Mouse (Mus musculus): ENCODE data around the gene Irf2bp1.

Irf2bp1 gene

GRCm38 (mm10) chr7:19003902-19004630, at the start of gene Irf2bp1:
TSS of gene Irf2bp1 (plus strand) at chr7:19004044.
- DNase-seq (ENCODE audit: low read depth, low spot score): peak; percentile 90

DNA sequence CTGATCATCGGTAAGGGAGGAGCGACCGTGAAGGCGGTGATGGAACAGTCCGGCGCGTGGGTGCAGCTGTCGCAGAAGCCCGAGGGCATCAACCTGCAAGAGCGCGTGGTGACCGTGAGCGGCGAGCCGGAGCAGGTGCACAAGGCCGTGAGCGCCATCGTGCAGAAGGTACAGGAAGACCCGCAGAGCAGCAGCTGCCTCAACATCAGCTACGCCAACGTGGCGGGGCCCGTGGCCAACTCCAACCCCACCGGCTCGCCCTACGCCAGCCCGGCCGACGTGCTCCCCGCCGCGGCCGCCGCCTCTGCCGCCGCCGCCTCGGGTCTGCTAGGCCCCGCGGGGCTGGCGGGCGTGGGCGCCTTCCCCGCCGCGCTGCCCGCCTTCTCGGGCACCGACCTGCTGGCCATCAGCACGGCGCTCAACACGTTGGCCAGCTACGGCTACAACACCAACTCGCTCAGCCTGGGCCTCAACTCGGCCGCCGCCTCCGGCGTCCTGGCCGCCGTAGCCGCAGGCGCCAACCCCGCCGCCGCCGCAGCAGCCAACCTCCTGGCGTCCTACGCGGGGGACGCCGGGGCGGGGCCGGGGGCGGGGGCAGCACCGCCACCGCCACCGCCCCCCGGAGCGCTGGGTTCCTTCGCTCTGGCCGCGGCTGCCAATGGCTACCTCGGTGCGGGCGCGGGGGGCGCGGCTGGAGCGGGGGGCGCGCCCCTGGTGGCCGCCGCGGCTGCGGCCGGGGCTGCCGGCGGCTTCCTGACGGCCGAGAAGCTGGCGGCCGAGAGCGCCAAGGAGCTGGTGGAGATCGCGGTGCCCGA, 46.1 kb upstream of the Irf2bp1 start:
- no peak for DNase-seq (ENCODE audit: low read depth, low spot score)

DNA sequence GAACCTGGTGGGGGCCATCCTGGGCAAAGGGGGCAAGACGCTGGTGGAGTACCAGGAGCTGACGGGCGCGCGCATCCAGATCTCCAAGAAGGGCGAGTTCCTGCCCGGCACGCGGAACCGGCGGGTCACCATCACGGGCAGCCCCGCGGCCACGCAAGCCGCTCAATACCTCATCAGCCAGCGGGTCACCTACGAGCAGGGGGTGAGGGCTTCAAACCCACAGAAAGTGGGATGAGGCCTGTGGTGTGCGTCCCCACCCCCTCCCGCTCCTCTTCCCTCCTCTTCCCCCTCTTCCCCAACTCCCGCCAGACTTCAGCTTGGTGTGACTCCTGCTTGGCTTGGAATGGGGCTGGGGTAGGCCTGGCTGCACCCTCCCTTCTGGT, 45.5 kb upstream of the Irf2bp1 start:
- no peak for DNase-seq (ENCODE audit: low read depth, low spot score)

- DNase-seq (ENCODE audit: low read depth, low spot score): no peak
Measured at GRCm38 (mm10) chr7:18959446-18959845, 44.4 kb upstream of the Irf2bp1 start.

DNA sequence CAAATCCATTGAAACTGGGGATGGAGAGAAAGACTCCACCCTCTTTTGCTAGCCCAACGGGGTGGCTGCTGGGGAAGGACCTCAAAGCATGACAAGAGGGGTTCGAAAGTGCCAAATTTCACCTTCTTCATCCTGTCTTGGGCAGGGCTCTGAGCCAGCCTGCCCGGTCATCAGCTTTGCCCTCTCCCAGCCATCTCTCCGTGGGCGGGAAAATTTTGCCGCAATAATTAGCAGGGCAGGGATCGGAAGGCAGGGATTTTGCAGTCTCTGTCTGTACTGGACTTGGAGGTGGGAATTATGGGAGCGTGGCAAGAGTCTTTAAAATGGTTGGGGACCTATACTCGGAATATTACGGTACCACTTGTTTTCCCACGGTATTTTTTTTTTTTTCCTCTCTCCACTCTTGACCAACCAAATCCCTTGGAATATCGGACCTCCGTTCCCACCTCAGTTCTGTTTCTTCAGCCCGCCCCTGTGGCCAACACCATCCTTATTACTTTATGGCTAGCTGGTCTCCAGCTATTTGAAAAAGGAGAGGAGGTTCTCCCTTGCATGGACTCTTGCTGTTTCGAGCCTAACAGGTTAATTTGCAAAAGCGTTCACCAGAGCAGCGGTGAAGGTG, 41.6 kb upstream of the Irf2bp1 start:
- no peak for DNase-seq (ENCODE audit: low read depth, low spot score)

DNA sequence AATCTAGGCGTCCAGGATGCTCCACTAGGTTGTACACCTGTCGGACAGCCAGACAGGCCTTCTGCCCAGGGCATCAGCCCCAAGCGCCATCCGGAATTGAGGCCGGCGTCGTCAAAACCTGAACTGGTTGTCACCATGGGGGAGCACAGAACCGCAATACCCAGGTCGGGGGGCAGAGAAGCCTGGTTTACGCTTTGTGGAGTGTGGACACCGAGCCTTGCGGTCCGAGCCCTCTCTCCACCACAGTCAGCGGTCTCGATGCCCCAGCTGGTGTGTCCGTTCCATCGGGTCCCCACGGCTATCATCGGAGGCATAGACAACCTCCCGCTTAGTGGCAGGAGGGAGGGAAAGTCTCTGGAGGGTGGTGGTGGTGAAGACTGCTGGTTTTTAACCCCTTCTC, 41.0 kb upstream of the Irf2bp1 start:
- no peak for DNase-seq (ENCODE audit: low read depth, low spot score)

DNA sequence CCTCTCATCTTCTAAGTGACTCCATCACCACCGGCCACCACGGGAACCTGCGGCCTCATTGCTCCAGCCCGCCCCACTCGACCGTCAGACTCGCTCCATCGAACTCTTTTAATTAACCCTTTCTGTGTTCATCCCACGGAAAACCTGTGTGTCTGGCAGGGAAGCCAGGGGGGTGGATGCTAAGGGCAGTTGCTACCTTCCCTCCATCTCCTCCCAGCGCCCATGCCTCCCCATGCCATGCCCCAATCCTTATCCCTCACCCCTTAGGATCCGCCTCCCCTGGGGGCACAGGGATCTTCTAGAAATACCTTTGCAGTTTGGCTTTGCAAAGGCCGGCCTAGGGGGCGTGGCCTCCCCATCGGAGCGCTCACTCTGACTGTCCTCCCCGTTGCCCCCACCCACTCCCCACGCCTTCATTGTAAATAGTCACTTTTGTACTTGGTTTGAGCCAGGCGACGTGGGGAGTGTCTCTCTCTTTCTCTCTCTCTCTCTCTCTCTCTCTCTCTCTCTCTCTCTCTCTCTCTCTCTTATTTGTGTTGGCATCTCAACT, 40.5 kb upstream of the Irf2bp1 start:
- DNase-seq (ENCODE audit: low read depth, low spot score): no peak

- DNase-seq (ENCODE audit: low read depth, low spot score): no peak
Measured at GRCm38 (mm10) chr7:18965312-18965711, 38.5 kb upstream of the Irf2bp1 start.

DNA sequence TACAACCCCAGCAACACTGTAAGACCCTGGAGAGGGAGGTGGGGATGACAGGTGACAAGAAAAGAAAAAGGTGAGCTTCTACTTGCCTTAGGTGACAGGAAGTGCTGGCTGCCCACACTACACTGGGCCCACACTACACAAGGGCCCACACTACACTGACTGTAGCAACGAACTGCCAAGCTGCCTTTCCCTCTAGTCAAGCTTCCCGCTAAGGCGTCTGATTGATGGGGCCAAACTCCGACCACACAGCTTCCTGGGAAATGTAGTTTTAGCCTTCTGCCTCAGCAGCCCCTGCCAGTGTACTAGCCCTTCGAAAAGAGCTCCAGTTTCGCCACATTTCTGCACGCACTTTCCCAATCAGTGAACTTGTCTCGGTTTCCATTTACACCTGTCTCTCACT, 36.2 kb upstream of the Irf2bp1 start:
- no peak for DNase-seq (ENCODE audit: low read depth, low spot score)

- no peak for DNase-seq (ENCODE audit: low read depth, low spot score)
Measured at GRCm38 (mm10) chr7:18970956-18971355, 32.9 kb upstream of the Irf2bp1 start.

DNA sequence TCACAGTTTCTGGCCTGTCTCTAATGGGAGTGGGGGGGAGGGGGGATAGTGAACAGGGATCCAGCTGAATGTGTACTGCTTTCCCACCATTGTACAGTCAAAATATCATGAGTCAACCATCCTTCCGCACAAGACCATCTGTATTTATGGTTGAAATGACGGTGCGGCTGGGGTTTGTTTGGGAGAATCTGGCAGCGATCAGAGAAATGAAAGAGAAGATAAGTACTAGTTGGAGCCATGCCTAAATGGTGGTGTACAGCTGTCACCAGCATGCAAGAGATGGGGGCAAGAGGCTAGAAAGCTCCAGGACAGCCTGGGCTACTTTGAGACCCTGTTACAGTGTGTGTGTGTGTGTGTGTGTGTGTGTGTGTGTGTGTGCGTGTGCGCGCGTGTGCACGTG, 25.5 kb upstream of the Irf2bp1 start:
- no peak for DNase-seq (ENCODE audit: low read depth, low spot score)

DNA sequence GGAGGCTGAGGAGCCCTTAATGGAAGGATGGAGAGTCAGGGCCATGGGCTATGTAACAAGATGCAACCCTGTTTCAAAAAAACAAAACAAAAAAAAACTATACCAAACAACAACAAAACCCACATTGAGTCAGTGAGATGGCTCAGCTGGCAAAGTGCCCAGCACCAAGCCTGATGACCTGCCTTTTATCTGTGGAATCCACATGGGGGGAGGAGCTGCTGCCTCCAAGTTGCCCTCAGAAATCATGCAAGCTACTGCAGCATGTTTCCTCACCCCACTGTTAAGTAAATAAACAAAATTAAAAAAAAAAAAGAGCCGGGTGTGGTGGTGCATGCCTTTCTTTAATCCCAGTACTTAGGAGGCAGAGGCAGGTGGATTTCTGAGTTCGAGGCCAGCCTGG, 17.3 kb upstream of the Irf2bp1 start:
- no peak for DNase-seq (ENCODE audit: low read depth, low spot score)

- DNase-seq (ENCODE audit: low read depth, low spot score): no peak
Measured at GRCm38 (mm10) chr7:18987100-18987499, 16.7 kb upstream of the Irf2bp1 start, which contains the start of gene Nanos2. TSS of gene Nanos2 (plus strand) at chr7:18987400.

- no peak for DNase-seq (ENCODE audit: low read depth, low spot score)
Measured at GRCm38 (mm10) chr7:18987747-18988146, 16.1 kb upstream of the Irf2bp1 start.

GRCm38 (mm10) chr7:18988780-18989179, 15.1 kb upstream of the Irf2bp1 start:
- no peak for DNase-seq (ENCODE audit: low read depth, low spot score)

DNA sequence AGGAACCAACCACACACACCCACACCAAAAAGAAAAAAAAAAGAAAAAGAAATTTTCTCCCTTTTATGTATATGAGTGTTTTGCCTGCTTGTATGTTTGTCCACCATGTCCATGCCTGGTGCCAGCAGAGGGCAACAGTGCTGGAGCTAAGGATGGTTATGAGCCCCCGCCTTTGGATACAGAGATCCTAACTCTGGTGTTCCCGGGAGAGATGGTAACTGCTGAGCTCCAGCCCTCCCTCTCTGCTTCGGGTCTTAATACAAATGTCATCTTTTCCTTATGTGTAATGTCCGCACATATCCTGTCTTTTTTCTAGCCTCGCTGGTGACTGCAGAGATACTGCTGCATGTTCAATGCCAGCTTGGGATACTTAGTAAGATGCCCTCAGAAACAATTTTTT, 13.8 kb upstream of the Irf2bp1 start:
- DNase-seq (ENCODE audit: low read depth, low spot score): no peak

DNA sequence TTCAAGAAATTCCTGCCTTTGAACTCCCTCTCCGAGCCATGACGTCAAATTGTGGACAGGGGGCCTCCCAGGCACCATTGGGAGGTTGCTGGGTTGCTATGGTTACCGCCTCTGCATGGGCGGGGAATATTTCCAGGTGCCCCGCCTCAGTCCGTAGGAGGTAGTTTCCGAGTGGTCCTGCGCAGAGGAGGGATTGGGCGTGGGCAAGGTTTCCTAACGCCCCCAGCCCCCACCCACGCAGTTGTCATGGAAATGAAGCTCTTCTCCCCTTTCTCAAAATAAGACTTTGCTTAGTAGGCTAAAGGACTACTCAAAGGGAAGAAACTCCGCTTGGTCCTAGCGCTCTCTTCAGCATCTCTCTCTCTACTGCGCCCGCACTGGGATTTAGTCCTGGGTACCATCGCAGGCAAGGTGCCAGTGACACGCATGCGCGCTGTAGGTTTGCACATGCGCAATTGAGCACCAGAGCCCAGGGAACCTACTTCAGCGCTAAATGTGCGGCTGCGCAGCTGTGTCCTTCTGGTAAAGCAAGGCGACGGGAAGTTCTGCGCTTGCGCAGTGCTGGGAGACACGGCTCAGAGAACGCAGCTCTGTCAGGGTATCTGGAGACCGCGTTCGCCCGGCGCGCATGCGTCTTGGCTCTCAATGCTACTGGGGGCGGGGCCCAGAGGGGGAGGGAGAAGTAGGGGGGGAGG, 13.1 kb upstream of the Irf2bp1 start, which contains the start of gene Mypop:
Gene Mypop, plus strand, starts transcription at position 645 of the 695 bp plus-strand sequence.
- peak; percentile 100 for DNase-seq (ENCODE audit: low read depth, low spot score)

- DNase-seq (ENCODE audit: low read depth, low spot score): no peak
Measured at GRCm38 (mm10) chr7:18991660-18992293, 12.1 kb upstream of the Irf2bp1 start.

DNA sequence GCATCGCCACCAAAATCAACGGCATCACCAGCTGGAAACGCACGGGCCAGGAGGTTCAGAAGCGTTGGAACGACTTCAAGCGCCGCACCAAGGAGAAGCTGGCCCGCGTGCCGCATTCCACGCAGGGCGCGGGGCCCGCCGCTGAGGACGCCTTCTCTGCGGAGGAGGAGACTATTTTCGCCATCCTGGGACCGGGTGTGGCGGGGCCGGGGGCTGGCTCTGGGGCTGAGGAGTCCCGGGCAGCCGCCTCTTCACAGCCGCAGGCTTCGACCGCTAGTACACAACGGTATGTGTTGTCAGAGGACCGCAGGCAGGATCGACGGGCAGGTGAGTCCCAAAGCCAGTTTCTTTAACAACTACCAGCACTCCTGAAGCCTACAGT, 11.6 kb upstream of the Irf2bp1 start:
- DNase-seq (ENCODE audit: low read depth, low spot score): no peak

DNA sequence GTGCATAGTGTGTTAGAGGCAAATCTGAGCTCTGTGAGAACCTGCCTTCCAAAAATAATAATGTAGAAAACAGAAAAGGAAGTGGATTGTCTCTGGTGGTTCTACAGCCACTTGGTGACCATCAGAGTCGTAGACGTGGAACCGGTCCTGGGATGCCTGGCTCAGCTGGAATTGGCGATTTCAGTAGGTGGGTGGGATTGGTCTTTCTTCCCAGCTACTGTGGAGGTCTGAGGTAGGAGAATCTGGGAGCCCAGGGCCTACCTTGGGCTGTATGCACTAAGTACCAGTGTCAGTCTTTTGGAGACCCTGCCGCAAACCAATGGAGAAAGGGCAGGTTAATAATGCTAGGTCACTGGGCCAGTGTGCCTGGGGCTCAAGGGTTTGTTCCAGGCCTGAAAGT, 10.8 kb upstream of the Irf2bp1 start:
- DNase-seq (ENCODE audit: low read depth, low spot score): no peak

- no peak for DNase-seq (ENCODE audit: low read depth, low spot score)
Measured at GRCm38 (mm10) chr7:18998835-18999234, 5.0 kb upstream of the Irf2bp1 start.

Data from brain, embryonic 18.5 days (tissue).